Mouse (Mus musculus) cerebellum, adult 11 months (tissue): ENCODE data around the gene Fpr3.
"Not testable (repeated sequence)": the region's sequence is repeated elsewhere in the genome, so short reads cannot be mapped to it uniquely, and the experiment has no call there.

Experiments used
- DNase-seq: peaks from one replicate; pipeline ENCODE4 v3.0.0; 2022

Gene Fpr3

GRCm38 (mm10) chr17:17887774-17888248 lies at the start of gene Fpr3, which contains the start of gene Fpr2:
Gene Fpr3 (plus strand): TSS chr17:17887852.
Gene Fpr2 (plus strand): TSS chr17:17887824.
- DNase-seq = no peak

- DNase-seq = peak; percentile 96
Measured at GRCm38 (mm10) chr17:17837919-17838701, 49.5 kb upstream of the Fpr3 start.

GRCm38 (mm10) chr17:17839276-17839675 lies 48.4 kb upstream of the Fpr3 start:
- DNase-seq = no peak

GRCm38 (mm10) chr17:17840796-17841195 lies 46.9 kb upstream of the Fpr3 start:
- no peak for DNase-seq

- DNase-seq = no peak
Measured at GRCm38 (mm10) chr17:17843534-17844261, 44.0 kb upstream of the Fpr3 start.

GRCm38 (mm10) chr17:17844606-17845005 lies 43.0 kb upstream of the Fpr3 start:
- DNase-seq = not testable (repeated sequence)

- no peak for DNase-seq
Measured at GRCm38 (mm10) chr17:17845187-17846027, 42.2 kb upstream of the Fpr3 start.

GRCm38 (mm10) chr17:17848988-17849387 lies 38.7 kb upstream of the Fpr3 start:
- no peak for DNase-seq

- no peak for DNase-seq
Measured at GRCm38 (mm10) chr17:17849906-17850712, 37.5 kb upstream of the Fpr3 start.

GRCm38 (mm10) chr17:17855064-17855838 lies 32.4 kb upstream of the Fpr3 start, which contains the start of gene Has1:
Gene Has1 (minus strand): TSS chr17:17855205.
- DNase-seq = no peak

GRCm38 (mm10) chr17:17856612-17857011 lies 31.0 kb upstream of the Fpr3 start:
- DNase-seq = no peak

- DNase-seq = no peak
Measured at GRCm38 (mm10) chr17:17857446-17857845, 30.2 kb upstream of the Fpr3 start.

- DNase-seq = no peak
Measured at GRCm38 (mm10) chr17:17860110-17860509, 27.5 kb upstream of the Fpr3 start.

GRCm38 (mm10) chr17:17862360-17862759 lies 25.3 kb upstream of the Fpr3 start:
- no peak for DNase-seq

GRCm38 (mm10) chr17:17865168-17865567 lies 22.5 kb upstream of the Fpr3 start:
- DNase-seq = no peak

GRCm38 (mm10) chr17:17866801-17867469 lies 20.7 kb upstream of the Fpr3 start:
- DNase-seq = no peak

- no peak for DNase-seq
Measured at GRCm38 (mm10) chr17:17870892-17871550, 16.6 kb upstream of the Fpr3 start.

- no peak for DNase-seq
Measured at GRCm38 (mm10) chr17:17871697-17872096, 16.0 kb upstream of the Fpr3 start.

GRCm38 (mm10) chr17:17879347-17879746 lies 8.3 kb upstream of the Fpr3 start:
- DNase-seq = no peak

GRCm38 (mm10) chr17:17882672-17883071 lies 5.0 kb upstream of the Fpr3 start:
- DNase-seq = no peak
